Mouse (Mus musculus): Measurements from ENCODE around the gene Serping1.

DNA sequence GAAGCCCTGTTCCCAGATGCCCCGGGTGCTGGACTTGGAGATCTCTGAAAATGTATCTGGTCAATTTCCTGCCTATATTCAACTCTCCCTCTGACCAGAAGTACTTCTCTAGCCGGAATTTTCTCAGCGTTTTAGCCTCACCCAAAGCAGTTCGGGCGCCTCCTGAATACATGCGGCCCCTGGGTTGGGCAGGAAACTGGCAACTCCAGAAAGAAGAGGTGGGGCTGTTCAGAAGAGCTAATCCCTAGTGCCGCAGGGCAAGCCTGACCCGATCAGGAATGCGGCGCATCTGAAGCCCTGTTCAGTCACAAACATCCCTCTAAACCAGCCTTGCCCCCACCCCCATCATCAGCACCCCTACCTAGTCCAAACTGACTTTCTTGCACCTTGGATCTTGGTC is 31.1 kb downstream of the Serping1 start:
- TF ChIP-seq CTCF (IDR thresholded peaks at IDR 0.05; ENCODE audit: borderline replicate concordance, control insufficient read depth, extremely low read depth, insufficient read depth, low read length, poor library complexity) (no peak), POLR2A (IDR thresholded peaks at IDR 0.05; ENCODE audit: control insufficient read depth, extremely low read depth, insufficient read depth, low read length, poor library complexity) (no peak)

Data from thymus, adult 2 months (tissue).